ENCODE assay signal across 15 mouse cellular contexts in the genomic region with DNA sequence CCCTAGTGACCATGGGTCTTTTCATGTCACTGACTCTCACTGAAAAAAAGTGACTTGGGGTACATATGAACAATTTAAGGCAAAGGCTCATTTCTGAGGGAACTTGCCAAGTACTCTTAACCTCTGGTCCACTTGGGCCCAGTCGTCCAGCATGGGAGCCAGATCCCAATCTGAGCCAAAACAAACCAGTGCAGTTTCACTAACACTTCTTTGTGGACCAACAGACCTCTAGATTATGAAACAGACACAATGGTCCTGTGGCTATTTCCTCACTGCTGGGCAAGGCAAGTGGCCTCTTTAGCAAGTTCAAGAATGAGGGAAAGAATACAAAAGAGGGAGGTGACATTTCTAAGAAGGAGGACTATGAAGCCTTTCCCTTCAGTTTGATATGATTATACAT.
A peak's percentile ranks its signal among the peaks of the same experiment; 100 is the strongest.
DNase-seq lines count a peak whose midpoint lies in the region; ATAC-seq lines count a peak whose summit lies in the region.
"Had no signal": no experiment of that assay in that cellular context is flagged by ENCODE, and none has a peak within 500 bp of the region (broad histone marks: within the 10 kb centered on the region; RNA-seq: fewer than 3 reads in every experiment).

No protein-coding gene starts in this region.

- ATAC-seq in heart, embryonic 12.5 days (ENCODE audit: insufficient number of reproducible peaks, low FRiP score): no peak
- ATAC-seq: intestine, embryonic 15.5 days; midbrain, embryonic 15.5 days had no signal

- no peaks in the 10 kb centered on the region for H3K27me3 ChIP-seq in heart, embryonic 12.5 days (replicated peaks)
- H3K27me3 ChIP-seq: hindbrain, embryonic 12.5 days; intestine, embryonic 15.5 days; midbrain, embryonic 15.5 days had no signal

- H3K9ac ChIP-seq in heart, embryonic 12.5 days: no peak overlapping the region
- H3K9ac ChIP-seq: hindbrain, embryonic 12.5 days; intestine, embryonic 15.5 days; midbrain, embryonic 15.5 days had no signal

- no peak overlapping the region for H3K4me3 ChIP-seq in heart, embryonic 12.5 days
- H3K4me3 ChIP-seq: hindbrain, embryonic 12.5 days; intestine, embryonic 15.5 days; layer of hippocampus, adult 2 months; midbrain, embryonic 15.5 days had no signal

- H3K4me2 ChIP-seq in heart, embryonic 12.5 days: no peak overlapping the region
- H3K4me2 ChIP-seq: hindbrain, embryonic 12.5 days; intestine, embryonic 15.5 days; midbrain, embryonic 15.5 days had no signal

- no peaks in the 10 kb centered on the region for H3K4me1 ChIP-seq in heart, embryonic 12.5 days (replicated peaks)
- H3K4me1 ChIP-seq: hindbrain, embryonic 12.5 days; intestine, embryonic 15.5 days; midbrain, embryonic 15.5 days had no signal

- H3K36me3 ChIP-seq in heart, embryonic 12.5 days: no peaks in the 10 kb centered on the region
- H3K36me3 ChIP-seq: hindbrain, embryonic 12.5 days; intestine, embryonic 15.5 days; midbrain, embryonic 15.5 days had no signal

- 47% methylated on average over 1 of the region's 1 CpGs for WGBS in heart, embryonic 12.5 days

- peak; percentile 3 for DNase-seq in kidney, adult 11 months
- no peak for DNase-seq in kidney, postnatal 36 days
- DNase-seq in adrenal gland, postnatal 36 days: peak; percentile 1 to 19
- peak; percentile 10 for DNase-seq in lung, postnatal 14 days
- no peak for DNase-seq in layer of hippocampus, adult 8-10 months (ENCODE audit: low spot score in 2 of 2)
- no peak for DNase-seq in embryo, embryonic 9.5 days (ENCODE audit: extremely low spot score)
- DNase-seq: cerebellum, adult 9-10 months; liver; right cerebral cortex, adult 18-20 months had no signal

- peak overlapping the region; percentile 51 for H3K27ac ChIP-seq in heart, embryonic 12.5 days (ENCODE audit: poor library complexity, severe bottlenecking)
- H3K27ac ChIP-seq: hindbrain, embryonic 12.5 days; intestine, embryonic 15.5 days; layer of hippocampus, adult 2 months; macrophage; midbrain, embryonic 15.5 days had no signal

- no peaks in the 10 kb centered on the region for H3K9me3 ChIP-seq in heart, embryonic 12.5 days (replicated peaks)
- H3K9me3 ChIP-seq: hindbrain, embryonic 12.5 days; intestine, embryonic 15.5 days; midbrain, embryonic 15.5 days had no signal

Comparison
In these comparisons a context has a peak if more than half of its experiments do, and no peak if none do; other contexts are left out.
1. DNase-seq: peak in kidney, adult 11 months (single experiment), adrenal gland, postnatal 36 days (2 of 2) and lung, postnatal 14 days (single experiment); none in kidney, postnatal 36 days (0 of 2), layer of hippocampus, adult 8-10 months (0 of 2) and embryo, embryonic 9.5 days (single experiment).